Mouse (Mus musculus): ENCODE data around the gene Oscp1. TPM values are rescaled to one million over a fixed set of nuclear protein-coding genes. Genes with fewer than 3 reads are reported as not detected.

Gene Oscp1
- polyA plus RNA-seq, 1 experiment = 0.46 TPM

GRCm38 (mm10) chr4:126131290-126132121 lies 73.1 kb downstream of the Oscp1 start:
- WGBS = 63% methylated on average over 10 of the region's 10 CpGs
- DNase-seq (ENCODE audit: low read depth in 1 of 2, low spot score in 2 of 2) = no peak
- Histone ChIP-seq H3K4me1 (ENCODE audit: control insufficient read depth, insufficient read depth, insufficient read length) (no peaks in the 10 kb centered on the region), H3K27me3 (ENCODE audit: control insufficient read depth, insufficient read depth, low read length) (no peaks in the 10 kb centered on the region), H3K36me3 (ENCODE audit: control insufficient read depth, insufficient read depth, low read length) (peaks cover 31% of the 10 kb centered on the region), H3K4me3 (ENCODE audit: extremely low read depth, insufficient read depth, insufficient read length) (no peak overlapping the region), H3K27ac (ENCODE audit: insufficient read depth, low read length) (peak overlapping the region; percentile 54)
- TF ChIP-seq CTCF (IDR thresholded peaks at IDR 0.05; ENCODE audit: extremely low read depth, insufficient read depth, insufficient read length, insufficient replicate concordance) = no peak
- no peak for TF ChIP-seq POLR2A (IDR thresholded peaks at IDR 0.05; ENCODE audit: low read depth, low read length)

GRCm38 (mm10) chr4:126132636-126133264 lies 74.4 kb downstream of the Oscp1 start:
- 89% methylated on average over 6 of the region's 6 CpGs for WGBS
- Histone ChIP-seq H3K4me1 (ENCODE audit: control insufficient read depth, insufficient read depth, insufficient read length) (no peaks in the 10 kb centered on the region), H3K27me3 (ENCODE audit: control insufficient read depth, insufficient read depth, low read length) (no peaks in the 10 kb centered on the region), H3K27ac (ENCODE audit: insufficient read depth, low read length) (peak overlapping the region; percentile 54; the same call in 1 of the 2 replicates), H3K36me3 (ENCODE audit: control insufficient read depth, insufficient read depth, low read length) (peaks cover 34% of the 10 kb centered on the region), H3K4me3 (ENCODE audit: extremely low read depth, insufficient read depth, insufficient read length) (no peak overlapping the region)
- no peak for DNase-seq (ENCODE audit: low read depth in 1 of 2, low spot score in 2 of 2)
- TF ChIP-seq POLR2A (IDR thresholded peaks at IDR 0.05; ENCODE audit: low read depth, low read length) = no peak
- TF ChIP-seq CTCF (IDR thresholded peaks at IDR 0.05; ENCODE audit: extremely low read depth, insufficient read depth, insufficient read length, insufficient replicate concordance) = no peak

- 96% methylated on average over 4 of the region's 4 CpGs for WGBS
- Histone ChIP-seq H3K27ac (ENCODE audit: insufficient read depth, low read length) (no peak overlapping the region), H3K4me3 (ENCODE audit: extremely low read depth, insufficient read depth, insufficient read length) (no peak overlapping the region), H3K27me3 (ENCODE audit: control insufficient read depth, insufficient read depth, low read length) (no peaks in the 10 kb centered on the region), H3K4me1 (ENCODE audit: control insufficient read depth, insufficient read depth, insufficient read length) (no peaks in the 10 kb centered on the region), H3K36me3 (ENCODE audit: control insufficient read depth, insufficient read depth, low read length) (peaks cover 38% of the 10 kb centered on the region)
- DNase-seq (ENCODE audit: low read depth in 1 of 2, low spot score in 2 of 2) = no peak
- TF ChIP-seq CTCF (IDR thresholded peaks at IDR 0.05; ENCODE audit: extremely low read depth, insufficient read depth, insufficient read length, insufficient replicate concordance) (no peak), POLR2A (IDR thresholded peaks at IDR 0.05; ENCODE audit: low read depth, low read length) (no peak)
Observed at GRCm38 (mm10) chr4:126134236-126134635, 75.9 kb downstream of the Oscp1 start.

- Histone ChIP-seq H3K4me3 (ENCODE audit: extremely low read depth, insufficient read depth, insufficient read length) (no peak overlapping the region), H3K36me3 (ENCODE audit: control insufficient read depth, insufficient read depth, low read length) (peaks cover 40% of the 10 kb centered on the region), H3K27me3 (ENCODE audit: control insufficient read depth, insufficient read depth, low read length) (no peaks in the 10 kb centered on the region), H3K27ac (ENCODE audit: insufficient read depth, low read length) (no peak overlapping the region), H3K4me1 (ENCODE audit: control insufficient read depth, insufficient read depth, insufficient read length) (no peaks in the 10 kb centered on the region)
- TF ChIP-seq CTCF (IDR thresholded peaks at IDR 0.05; ENCODE audit: extremely low read depth, insufficient read depth, insufficient read length, insufficient replicate concordance) (no peak), POLR2A (IDR thresholded peaks at IDR 0.05; ENCODE audit: low read depth, low read length) (no peak)
- no peak for DNase-seq (ENCODE audit: low read depth in 1 of 2, low spot score in 2 of 2)
- WGBS = 89% methylated on average over 4 of the region's 4 CpGs
Observed at GRCm38 (mm10) chr4:126134639-126135038, 76.3 kb downstream of the Oscp1 start.

- H3K4me1 ChIP-seq (ENCODE audit: control insufficient read depth, insufficient read depth, insufficient read length) = no peaks in the 10 kb centered on the region
- H3K4me3 ChIP-seq (ENCODE audit: extremely low read depth, insufficient read depth, insufficient read length) = no peak overlapping the region
- DNase-seq (ENCODE audit: low read depth in 1 of 2, low spot score in 2 of 2) = no peak
- no peak overlapping the region for H3K27ac ChIP-seq (ENCODE audit: insufficient read depth, low read length)
- no peak for TF ChIP-seq POLR2A (IDR thresholded peaks at IDR 0.05; ENCODE audit: low read depth, low read length)
- no peak for TF ChIP-seq CTCF (IDR thresholded peaks at IDR 0.05; ENCODE audit: extremely low read depth, insufficient read depth, insufficient read length, insufficient replicate concordance)
- H3K36me3 ChIP-seq (ENCODE audit: control insufficient read depth, insufficient read depth, low read length) = peaks cover 34% of the 10 kb centered on the region
- WGBS = 77% methylated on average over 4 of the region's 4 CpGs
- no peaks in the 10 kb centered on the region for H3K27me3 ChIP-seq (ENCODE audit: control insufficient read depth, insufficient read depth, low read length)
Observed at GRCm38 (mm10) chr4:126137773-126138172, 79.4 kb downstream of the Oscp1 start.

- H3K4me3 ChIP-seq (ENCODE audit: extremely low read depth, insufficient read depth, insufficient read length) = no peak overlapping the region
- no peaks in the 10 kb centered on the region for H3K27me3 ChIP-seq (ENCODE audit: control insufficient read depth, insufficient read depth, low read length)
- H3K4me1 ChIP-seq (ENCODE audit: control insufficient read depth, insufficient read depth, insufficient read length) = no peaks in the 10 kb centered on the region
- no peak overlapping the region for H3K27ac ChIP-seq (ENCODE audit: insufficient read depth, low read length)
- no peak for TF ChIP-seq POLR2A (IDR thresholded peaks at IDR 0.05; ENCODE audit: low read depth, low read length)
- TF ChIP-seq CTCF (IDR thresholded peaks at IDR 0.05; ENCODE audit: extremely low read depth, insufficient read depth, insufficient read length, insufficient replicate concordance) = no peak
- peaks cover 26% of the 10 kb centered on the region for H3K36me3 ChIP-seq (ENCODE audit: control insufficient read depth, insufficient read depth, low read length)
- 84% methylated on average over 5 of the region's 5 CpGs for WGBS
- no peak for DNase-seq (ENCODE audit: low read depth in 1 of 2, low spot score in 2 of 2)
Observed at GRCm38 (mm10) chr4:126141021-126141420, 82.7 kb downstream of the Oscp1 start.

Other genes starting within 250 kb of the Oscp1 start
- 40.2 and 58.7 TPM in 2 replicates for gene Csf3r, start 34.0 kb upstream of the Oscp1 start, polyA plus RNA-seq (2012; rRNA removed)
- 33.6 and 66.2 TPM in 2 replicates for gene Mrps15, start 11.6 kb upstream of the Oscp1 start, polyA plus RNA-seq (2012; rRNA removed)
- gene Lsm10, start 38.1 kb downstream of the Oscp1 start, polyA plus RNA-seq (2012; rRNA removed) = 22.2 and 25.7 TPM in 2 replicates
- gene Stk40, start 45.4 kb downstream of the Oscp1 start, polyA plus RNA-seq (2012; rRNA removed) = 19.4 and 21.0 TPM in 2 replicates
- gene Eva1b, start 89.2 kb downstream of the Oscp1 start, polyA plus RNA-seq (2012; rRNA removed) = 57.5 and 89.5 TPM in 2 replicates
- 0.34 and 0.54 TPM in 2 replicates for gene Sh3d21, start 104.9 kb downstream of the Oscp1 start, polyA plus RNA-seq (2012; rRNA removed)
- 51.1 and 53.0 TPM in 2 replicates for gene Thrap3, start 144.2 kb downstream of the Oscp1 start, polyA plus RNA-seq (2012; rRNA removed)
- gene Map7d1, start 197.8 kb downstream of the Oscp1 start, polyA plus RNA-seq (2012; rRNA removed) = 46.3 and 60.2 TPM in 2 replicates
- 23.6 and 25.7 TPM in 2 replicates for gene Trappc3, start 203.8 kb downstream of the Oscp1 start, polyA plus RNA-seq (2012; rRNA removed)
- gene Col8a2, start 228.2 kb downstream of the Oscp1 start, polyA plus RNA-seq (2012; rRNA removed) = 3.2 and 3.7 TPM in 2 replicates